Mouse (Mus musculus) megakaryocyte progenitor cell, adult 5-6 weeks (primary cell): Measurements from ENCODE around the gene Stx6. TPM values are rescaled to one million over a fixed set of nuclear protein-coding genes. Genes with fewer than 3 reads are reported as not detected.

Experiments
- ATAC-seq: replicated peaks from 2 replicates; pipeline ENCODE4 v1.8.0; 2016; ENCODE audit warnings: mild to moderate bottlenecking, moderate TSS enrichment, inconsistent platforms; ENCODE audit not compliant: poor library complexity
- total RNA-seq, 2 experiments: library from RNA; stranded (forward) in 1 of 2; stranded (reverse) in 1 of 2; fragments of 157-497, 149-512 nt in 1 of 2; fragments of 200-1000 nt in 1 of 2; gene quantifications; 2 replicates each; pipeline versions ENCODE4 v1.2.3 to v1.2.4; 2015 to 2017

Gene Stx6
- total RNA-seq, 2 experiments from 2014 or later, result 17.6 to 31.0 TPM

DNA sequence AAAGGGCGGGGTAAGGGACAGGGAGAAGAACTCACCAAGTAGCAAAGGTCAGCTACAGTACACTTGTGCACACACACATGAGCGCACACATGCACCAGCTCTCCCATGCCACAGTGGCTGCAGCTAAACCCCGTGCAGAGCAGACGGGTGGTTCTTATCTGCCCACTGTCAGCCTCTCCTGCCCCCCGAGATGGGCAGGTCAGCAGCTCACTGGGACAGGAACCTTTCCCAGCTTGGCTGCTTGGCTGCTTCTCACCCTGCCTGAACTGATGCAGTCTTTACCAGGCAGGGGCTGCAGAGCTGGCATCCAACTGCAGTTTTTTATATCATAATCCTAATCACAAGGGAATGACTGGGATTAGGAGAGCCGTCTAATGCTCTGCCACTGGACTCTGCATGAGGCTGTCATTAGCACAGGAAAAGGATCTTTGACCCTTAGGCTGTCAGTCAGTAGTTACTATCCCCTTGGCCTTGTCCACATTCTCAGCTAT is 94.2 kb downstream of the Stx6 start:
- ATAC-seq, result peak; percentile 86

DNA sequence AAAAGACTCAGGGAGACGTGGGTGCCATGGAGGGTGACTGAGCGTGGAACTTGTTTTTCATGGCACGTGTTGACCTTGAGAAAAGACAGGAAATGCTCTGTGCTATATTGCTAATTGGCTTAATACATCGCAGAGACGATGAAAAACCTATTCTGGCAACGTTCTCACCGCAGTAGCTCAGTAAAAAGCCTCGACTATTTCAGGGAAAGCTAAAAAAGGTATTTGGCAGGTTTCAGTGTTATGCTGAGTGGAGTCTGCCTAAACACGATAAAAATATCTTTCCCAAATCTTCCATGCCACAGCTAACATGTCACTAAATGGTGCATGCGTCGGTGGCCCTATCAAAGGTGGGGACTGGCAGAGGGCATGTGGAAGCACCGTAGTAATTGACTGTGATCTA is 94.6 kb downstream of the Stx6 start:
- ATAC-seq, result 0 out of 2 replicates have a peak, but pooled peaks have one; percentile 22

- no peak for ATAC-seq
These were observed 95.8 kb downstream of the Stx6 start for GRCm38 (mm10) chr1:155254309-155254708.

Other genes with a start within 250 kb of the Stx6 start
- 6.8 and 12.1 TPM in 2 replicates for gene Ier5, start 59.1 kb upstream of the Stx6 start, total RNA-seq (2015)
- gene Ier5, start 59.1 kb upstream of the Stx6 start, total RNA-seq (2017), result 5.1 and 5.7 TPM in 2 replicates
- gene Mr1, start 11.9 kb upstream of the Stx6 start, total RNA-seq (2015), result 4.6 and 7.6 TPM in 2 replicates
- gene Mr1, start 11.9 kb upstream of the Stx6 start, total RNA-seq (2017), result 3.3 and 4.1 TPM in 2 replicates
- 0.07 TPM in 1 of 2 replicates, not detected in the other for gene BC034090, start 85.7 kb downstream of the Stx6 start, total RNA-seq (2015)
- gene BC034090, start 85.7 kb downstream of the Stx6 start, total RNA-seq (2017), result 0.20 TPM in 1 of 2 replicates, not detected in the other